Mouse (Mus musculus): Measurements from ENCODE around the gene Rab36. TPM values are rescaled to one million over a fixed set of nuclear protein-coding genes. Genes with fewer than 3 reads are reported as not detected.

Rab36 gene
- polyA plus RNA-seq, 1 experiment from 2014 or later = 22.7 TPM

DNA sequence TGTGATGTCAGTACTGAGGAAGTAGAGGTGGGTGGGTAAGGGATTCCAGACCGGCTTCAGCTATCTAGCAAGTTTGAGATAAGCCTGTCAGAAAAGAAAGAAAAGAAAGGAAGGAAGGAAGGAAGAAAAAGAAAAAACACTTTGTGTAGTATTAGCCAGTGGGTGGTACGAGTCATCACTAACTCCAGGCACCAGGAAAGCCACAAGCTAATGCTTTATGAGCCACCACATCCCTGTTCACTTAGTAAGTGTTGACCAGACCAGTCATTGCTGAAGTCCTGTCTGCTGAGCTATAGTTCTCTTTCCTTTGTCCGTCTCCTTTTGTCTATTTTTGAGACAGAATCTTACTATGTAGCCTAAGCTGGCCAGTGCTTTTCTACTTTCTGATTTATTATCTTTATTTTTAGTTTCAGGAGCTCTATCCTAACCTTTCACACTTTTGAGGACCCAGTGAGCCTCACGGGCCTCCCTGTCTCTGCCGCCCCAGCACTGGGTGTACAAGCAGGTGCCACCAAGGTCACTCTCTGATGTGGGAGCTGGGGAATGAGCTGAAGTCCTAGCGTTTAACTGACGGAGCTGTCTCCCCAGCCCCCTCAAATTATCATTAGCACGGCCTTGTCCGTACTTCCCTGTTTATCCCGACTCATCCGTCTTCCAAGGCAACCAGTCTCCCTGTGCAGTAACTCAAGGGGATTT, 33.6 kb downstream of the Rab36 start:
- H3K27me3 ChIP-seq (ENCODE audit: control insufficient read depth, insufficient read depth, low read depth, low read length) = no peaks in the 10 kb centered on the region
- H3K4me2 ChIP-seq (ENCODE audit: low read length) = no peak overlapping the region
- no peak for ATAC-seq
- no peaks in the 10 kb centered on the region for H3K9me3 ChIP-seq (replicated peaks; ENCODE audit: control insufficient read depth, low read length, poor library complexity, severe bottlenecking)
- H3K36me3 ChIP-seq (ENCODE audit: control insufficient read depth, insufficient read depth, low read length) = no peaks in the 10 kb centered on the region
- WGBS = 73% methylated on average over 11 of the region's 11 CpGs
- H3K4me3 ChIP-seq (ENCODE audit: low read depth, low read length) = no peak overlapping the region
- no peak overlapping the region for H3K27ac ChIP-seq (ENCODE audit: low read length)
- peaks cover 44% of the 10 kb centered on the region for H3K4me1 ChIP-seq (ENCODE audit: control insufficient read depth, insufficient read depth, low read length)
- no peak overlapping the region for H3K9ac ChIP-seq (ENCODE audit: low read depth, low read length)

DNA sequence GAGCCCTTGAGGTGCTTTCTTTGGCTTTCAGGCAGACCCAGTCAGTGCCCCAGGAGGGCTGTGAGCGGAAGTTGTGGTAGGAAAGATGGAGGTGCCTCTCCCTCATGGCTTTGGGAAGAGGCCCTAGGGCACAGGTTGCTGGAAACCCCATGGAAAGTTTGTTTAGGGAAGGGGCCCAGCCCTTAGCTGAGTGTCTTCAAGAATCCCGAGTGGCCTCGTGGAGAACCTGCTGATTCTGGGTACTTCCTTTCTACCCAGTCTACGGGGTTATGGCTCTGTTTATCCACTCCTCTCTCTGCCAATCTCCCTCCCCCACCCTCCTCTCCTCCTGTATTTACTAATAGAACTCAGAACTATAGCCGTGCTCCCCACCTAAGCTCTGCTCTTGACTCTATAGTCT, 38.8 kb downstream of the Rab36 start:
- Histone ChIP-seq H3K4me1 (ENCODE audit: control insufficient read depth, insufficient read depth, low read length) (peaks cover 16% of the 10 kb centered on the region), H3K9me3 (replicated peaks; ENCODE audit: control insufficient read depth, low read length, poor library complexity, severe bottlenecking) (no peaks in the 10 kb centered on the region), H3K36me3 (ENCODE audit: control insufficient read depth, insufficient read depth, low read length) (no peaks in the 10 kb centered on the region), H3K4me2 (ENCODE audit: low read length) (no peak overlapping the region), H3K4me3 (ENCODE audit: low read depth, low read length) (no peak overlapping the region), H3K27ac (ENCODE audit: low read length) (no peak overlapping the region), H3K9ac (ENCODE audit: low read depth, low read length) (no peak overlapping the region), H3K27me3 (ENCODE audit: control insufficient read depth, insufficient read depth, low read depth, low read length) (no peaks in the 10 kb centered on the region)
- 82% methylated on average over 5 of the region's 5 CpGs for WGBS
- no peak for ATAC-seq

DNA sequence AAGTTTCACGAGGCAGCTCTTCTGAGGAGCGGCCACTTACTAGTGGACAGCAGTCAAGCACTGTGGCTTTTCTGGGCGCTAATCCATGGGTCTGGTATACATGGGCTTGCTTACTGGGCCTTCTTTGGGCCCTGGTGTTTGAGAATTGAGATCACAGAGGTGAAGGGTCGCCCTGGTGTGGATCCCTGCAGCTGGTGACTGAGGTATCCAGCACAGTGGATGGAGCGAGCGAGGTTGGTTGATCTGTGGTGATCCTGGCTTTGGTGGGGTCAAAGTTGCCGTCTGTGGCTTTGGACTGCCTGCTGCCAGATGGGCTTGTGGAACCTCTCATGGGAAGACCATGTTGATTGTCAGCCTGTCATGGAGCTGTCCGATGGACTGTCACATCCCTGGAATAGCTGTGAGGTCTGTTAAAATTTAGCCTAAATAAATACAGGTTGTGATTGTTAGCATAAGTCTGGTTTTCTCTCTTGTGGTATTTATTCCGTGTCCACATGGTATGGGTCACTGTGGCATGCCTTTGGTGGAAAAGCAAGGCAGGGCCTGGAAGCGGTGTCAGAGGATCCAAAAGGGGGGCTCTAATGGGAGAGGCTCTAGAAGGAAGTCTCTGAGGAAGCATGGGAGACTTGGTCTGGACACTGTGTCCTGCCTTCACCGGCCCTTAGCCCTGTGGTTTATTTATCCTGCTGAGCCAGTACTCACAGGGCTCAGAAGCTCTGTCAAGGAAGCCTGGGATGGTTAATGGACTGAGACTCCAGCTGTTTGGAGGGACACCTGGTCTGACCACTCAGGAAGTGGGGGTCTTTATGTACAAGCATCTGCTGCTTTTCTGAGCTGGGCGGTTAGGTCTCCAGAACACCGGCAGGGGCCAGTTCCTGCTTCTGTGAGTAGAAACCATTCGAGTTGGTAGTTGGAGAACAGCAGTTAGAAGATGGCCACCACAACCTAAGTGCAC, 41.6 kb downstream of the Rab36 start:
- WGBS = 89% methylated on average over 14 of the region's 14 CpGs
- no peak for ATAC-seq
- H3K36me3 ChIP-seq (ENCODE audit: control insufficient read depth, insufficient read depth, low read length) = no peaks in the 10 kb centered on the region
- H3K27me3 ChIP-seq (ENCODE audit: control insufficient read depth, insufficient read depth, low read depth, low read length) = no peaks in the 10 kb centered on the region
- H3K4me1 ChIP-seq (ENCODE audit: control insufficient read depth, insufficient read depth, low read length) = peaks cover 6% of the 10 kb centered on the region; the same call in 1 of the 2 replicates
- no peak overlapping the region for H3K4me3 ChIP-seq (ENCODE audit: low read depth, low read length)
- no peak overlapping the region for H3K4me2 ChIP-seq (ENCODE audit: low read length)
- no peak overlapping the region for H3K27ac ChIP-seq (ENCODE audit: low read length)
- H3K9me3 ChIP-seq (replicated peaks; ENCODE audit: control insufficient read depth, low read length, poor library complexity, severe bottlenecking) = no peaks in the 10 kb centered on the region
- H3K9ac ChIP-seq (ENCODE audit: low read depth, low read length) = no peak overlapping the region

DNA sequence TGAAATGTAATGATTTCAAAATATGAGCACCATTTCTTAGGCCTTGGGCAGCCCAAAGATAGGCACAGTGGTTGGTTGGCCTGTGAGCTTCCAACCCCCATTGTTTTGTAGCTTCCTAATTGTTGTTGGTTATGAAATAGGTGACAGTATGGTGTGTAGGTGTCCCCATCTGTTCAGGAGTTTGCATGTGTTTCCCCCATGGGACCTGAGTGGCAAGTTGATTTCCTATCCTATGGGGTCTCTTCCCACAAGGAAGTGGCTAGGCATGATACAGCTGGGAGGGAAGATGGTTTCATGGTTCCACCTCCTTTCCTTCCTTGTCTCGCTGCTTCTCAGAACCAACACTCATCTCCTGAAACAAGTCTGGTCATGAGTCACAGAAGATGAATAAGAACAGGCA, 48.5 kb downstream of the Rab36 start:
- WGBS = 94% methylated on average over 1 of the region's 1 CpGs
- Histone ChIP-seq H3K9ac (ENCODE audit: low read depth, low read length) (no peak overlapping the region), H3K36me3 (ENCODE audit: control insufficient read depth, insufficient read depth, low read length) (no peaks in the 10 kb centered on the region), H3K4me2 (ENCODE audit: low read length) (no peak overlapping the region), H3K4me1 (ENCODE audit: control insufficient read depth, insufficient read depth, low read length) (no peaks in the 10 kb centered on the region), H3K27me3 (ENCODE audit: control insufficient read depth, insufficient read depth, low read depth, low read length) (no peaks in the 10 kb centered on the region), H3K27ac (ENCODE audit: low read length) (no peak overlapping the region), H3K9me3 (replicated peaks; ENCODE audit: control insufficient read depth, low read length, poor library complexity, severe bottlenecking) (no peaks in the 10 kb centered on the region), H3K4me3 (ENCODE audit: low read depth, low read length) (no peak overlapping the region)
- ATAC-seq = no peak

DNA sequence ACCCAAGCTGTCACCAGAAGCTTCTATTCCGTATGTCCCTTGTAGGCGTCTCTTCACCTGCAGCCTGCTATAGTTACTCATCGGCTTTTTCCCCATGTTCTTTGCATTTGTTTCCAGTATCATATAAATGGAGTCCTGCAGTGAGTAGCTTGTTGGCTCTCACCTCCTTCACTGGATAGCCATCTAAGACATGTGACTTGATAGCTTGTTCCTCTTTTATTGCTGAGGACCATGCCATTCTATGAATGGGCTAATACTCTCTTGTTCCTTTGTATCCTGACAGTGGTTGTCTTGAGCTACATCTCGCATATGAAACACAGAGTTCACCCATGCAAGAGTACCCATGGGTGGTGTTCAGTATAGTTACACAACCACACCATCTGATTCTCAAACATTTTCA, 51.6 kb downstream of the Rab36 start:
- no peaks in the 10 kb centered on the region for H3K36me3 ChIP-seq (ENCODE audit: control insufficient read depth, insufficient read depth, low read length)
- ATAC-seq = no peak

DNA sequence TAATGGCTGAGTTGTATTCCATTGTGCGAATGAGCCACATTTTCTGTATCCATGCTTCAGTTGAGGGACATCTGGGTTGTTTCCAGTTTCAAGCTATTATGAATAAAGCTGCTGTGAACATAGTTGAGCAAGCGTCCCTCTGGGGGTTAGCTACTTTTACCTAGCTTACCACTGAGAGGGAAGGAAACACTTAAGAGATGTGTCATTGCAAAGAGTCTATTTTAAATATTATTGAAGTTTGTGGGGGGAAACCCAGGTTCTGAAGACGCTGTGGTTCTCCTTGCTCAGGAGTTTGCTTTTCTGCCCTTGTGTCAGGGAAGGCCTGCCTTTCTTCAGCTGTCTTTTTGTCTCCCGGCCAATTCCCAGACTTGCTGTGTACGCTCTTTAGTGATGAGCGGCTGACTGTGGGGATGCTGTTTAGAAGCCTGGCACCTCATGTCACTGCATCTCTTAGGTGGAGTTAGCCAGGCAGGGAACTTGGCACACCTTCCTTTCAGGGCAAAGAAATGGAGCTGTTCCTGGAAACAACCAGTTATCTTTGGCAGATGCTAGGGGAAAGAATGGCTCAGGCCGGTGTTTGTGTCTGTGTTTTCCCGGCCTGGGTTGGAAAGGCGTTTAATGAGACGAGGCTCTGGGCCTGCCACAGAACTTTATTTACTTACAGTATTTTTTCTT, 54.8 kb downstream of the Rab36 start:
- no peak for ATAC-seq
- no peak overlapping the region for H3K9ac ChIP-seq (ENCODE audit: low read depth, low read length)
- H3K36me3 ChIP-seq (ENCODE audit: control insufficient read depth, insufficient read depth, low read length) = no peaks in the 10 kb centered on the region
- H3K4me2 ChIP-seq (ENCODE audit: low read length) = no peak overlapping the region
- WGBS = 79% methylated on average over 10 of the region's 10 CpGs
- no peaks in the 10 kb centered on the region for H3K9me3 ChIP-seq (replicated peaks; ENCODE audit: control insufficient read depth, low read length, poor library complexity, severe bottlenecking)
- no peak overlapping the region for H3K27ac ChIP-seq (ENCODE audit: low read length)
- H3K4me1 ChIP-seq (ENCODE audit: control insufficient read depth, insufficient read depth, low read length) = peaks cover 11% of the 10 kb centered on the region
- no peak overlapping the region for H3K4me3 ChIP-seq (ENCODE audit: low read depth, low read length)
- H3K27me3 ChIP-seq (ENCODE audit: control insufficient read depth, insufficient read depth, low read depth, low read length) = no peaks in the 10 kb centered on the region

More for the DNA sequence above, 51.6 kb downstream of the Rab36 start:
- H3K9ac ChIP-seq (ENCODE audit: low read depth, low read length) = no peak overlapping the region
- H3K4me2 ChIP-seq (ENCODE audit: low read length) = no peak overlapping the region
- peaks cover 6% of the 10 kb centered on the region for H3K4me1 ChIP-seq (ENCODE audit: control insufficient read depth, insufficient read depth, low read length)
- 90% methylated on average over 4 of the region's 4 CpGs for WGBS
- no peaks in the 10 kb centered on the region for H3K9me3 ChIP-seq (replicated peaks; ENCODE audit: control insufficient read depth, low read length, poor library complexity, severe bottlenecking)
- no peak overlapping the region for H3K27ac ChIP-seq (ENCODE audit: low read length)
- no peak overlapping the region for H3K4me3 ChIP-seq (ENCODE audit: low read depth, low read length)
- H3K27me3 ChIP-seq (ENCODE audit: control insufficient read depth, insufficient read depth, low read depth, low read length) = no peaks in the 10 kb centered on the region

DNA sequence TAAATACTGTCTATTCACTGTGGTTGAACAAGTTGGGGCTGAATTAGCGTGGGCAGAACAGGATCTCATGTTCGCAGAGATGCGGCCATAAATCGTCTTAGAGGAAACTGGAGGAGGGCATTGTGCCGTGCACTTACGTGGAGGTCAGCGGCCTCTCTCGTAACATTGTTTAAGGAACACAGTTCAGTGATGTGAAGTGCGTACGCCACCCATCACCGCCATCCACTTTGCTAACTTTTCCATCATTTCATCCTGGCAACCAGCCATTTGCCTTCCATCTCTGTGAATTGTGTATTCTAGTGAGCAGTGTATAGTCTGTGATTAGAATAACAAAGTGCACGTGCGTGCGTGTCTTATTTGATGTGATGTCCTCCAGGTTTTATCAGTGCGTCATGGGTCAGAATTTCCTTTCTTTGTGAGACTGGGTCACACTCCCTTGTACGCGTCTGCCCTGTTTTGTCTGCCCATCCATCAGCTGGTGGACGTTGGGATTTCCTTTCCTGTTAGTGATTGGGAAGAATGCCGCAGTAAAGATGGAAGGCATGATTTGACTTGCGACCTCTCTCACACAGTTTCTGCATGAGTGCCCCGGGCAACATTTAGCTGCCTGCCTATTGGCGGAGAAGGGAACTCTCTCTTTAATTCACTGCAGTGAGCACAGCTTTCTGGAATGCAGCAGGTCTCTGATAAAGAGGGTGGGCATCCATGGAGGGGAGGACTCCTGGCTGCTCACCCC, 56.6 kb downstream of the Rab36 start:
- WGBS = 46% methylated on average over 22 of the region's 22 CpGs
- Histone ChIP-seq H3K4me3 (ENCODE audit: low read depth, low read length) (no peak overlapping the region), H3K9ac (ENCODE audit: low read depth, low read length) (no peak overlapping the region), H3K4me1 (ENCODE audit: control insufficient read depth, insufficient read depth, low read length) (peaks cover 20% of the 10 kb centered on the region), H3K9me3 (replicated peaks; ENCODE audit: control insufficient read depth, low read length, poor library complexity, severe bottlenecking) (no peaks in the 10 kb centered on the region), H3K27ac (ENCODE audit: low read length) (peak overlapping the region; percentile 38; the same call in 1 of the 2 replicates), H3K36me3 (ENCODE audit: control insufficient read depth, insufficient read depth, low read length) (no peaks in the 10 kb centered on the region), H3K4me2 (ENCODE audit: low read length) (peak overlapping the region; percentile 24; the same call in 1 of the 2 replicates), H3K27me3 (ENCODE audit: control insufficient read depth, insufficient read depth, low read depth, low read length) (no peaks in the 10 kb centered on the region)
- ATAC-seq = peak; percentile 43; the same call in 1 of the 2 replicates

DNA sequence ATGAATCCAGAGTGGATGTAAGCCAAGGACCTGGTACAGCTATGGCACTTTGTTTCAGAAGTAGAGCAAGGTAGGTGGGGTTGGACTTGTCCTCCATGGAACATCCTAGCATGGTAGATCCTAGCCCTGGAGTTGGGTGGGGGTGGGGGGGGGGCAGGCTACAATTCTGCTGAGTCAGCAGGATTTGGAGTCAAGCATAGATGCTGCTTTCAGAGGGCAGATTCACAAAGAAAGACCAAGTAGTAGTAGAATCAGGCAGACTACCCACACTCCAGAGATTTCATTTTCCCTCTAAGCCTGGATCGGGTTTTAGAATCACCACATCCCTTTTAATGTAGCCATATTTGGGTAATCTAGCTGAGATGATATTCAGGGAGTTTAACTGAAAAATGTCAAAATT, 57.5 kb downstream of the Rab36 start:
- no peak for ATAC-seq
- Histone ChIP-seq H3K9ac (ENCODE audit: low read depth, low read length) (no peak overlapping the region), H3K4me2 (ENCODE audit: low read length) (no peak overlapping the region), H3K9me3 (replicated peaks; ENCODE audit: control insufficient read depth, low read length, poor library complexity, severe bottlenecking) (no peaks in the 10 kb centered on the region), H3K27me3 (ENCODE audit: control insufficient read depth, insufficient read depth, low read depth, low read length) (no peaks in the 10 kb centered on the region), H3K4me3 (ENCODE audit: low read depth, low read length) (no peak overlapping the region), H3K4me1 (ENCODE audit: control insufficient read depth, insufficient read depth, low read length) (peaks cover 21% of the 10 kb centered on the region), H3K27ac (ENCODE audit: low read length) (no peak overlapping the region), H3K36me3 (ENCODE audit: control insufficient read depth, insufficient read depth, low read length) (no peaks in the 10 kb centered on the region)
- WGBS = 100% methylated on average over 1 of the region's 1 CpGs

All from midbrain, embryonic 16.5 days (tissue).